Mouse (Mus musculus) myocyte (in vitro differentiated cells): Measurements from ENCODE around the gene Nxpe4. TPM values are rescaled to one million over a fixed set of nuclear protein-coding genes. Genes with fewer than 3 reads are reported as not detected.

Experiments
- H3K27me3 ChIP-seq: one replicate; pipeline ENCODE4 v1.6.1; 2011; ENCODE audit not compliant: control insufficient read depth, insufficient read depth, insufficient read length
- H3K36me3 ChIP-seq: one replicate; pipeline ENCODE4 v1.6.1; 2011; ENCODE audit not compliant: control insufficient read depth, insufficient read depth
- H3K4me2 ChIP-seq: one replicate; pipeline ENCODE4 v1.6.1; 2011; ENCODE audit warnings: low read depth, control low read depth
- H3K4me3 ChIP-seq: one replicate; pipeline ENCODE4 v1.5.1; 2011; ENCODE audit warnings: mild to moderate bottlenecking, control low read depth, moderate library complexity
- H3K79me2 ChIP-seq: one replicate; pipeline ENCODE4 v1.6.1; 2011; ENCODE audit not compliant: control insufficient read depth, insufficient read depth
- H3ac ChIP-seq: one replicate; pipeline ENCODE4 v1.6.1; 2011; ENCODE audit not compliant: control insufficient read depth, insufficient read length
- CEBPB ChIP-seq: IDR thresholded peaks from 2 replicates; pipeline ENCODE4 v1.6.1; 2011; ENCODE audit warnings: mild to moderate bottlenecking, moderate library complexity; ENCODE audit not compliant: poor library complexity, insufficient read depth, severe bottlenecking
- E2F4 ChIP-seq: IDR thresholded peaks from one replicate; pipeline ENCODE4 v1.6.1; 2011; ENCODE audit warnings: mild to moderate bottlenecking, control low read depth, moderate library complexity; ENCODE audit not compliant: insufficient read depth
- MAX ChIP-seq: IDR thresholded peaks from one replicate; pipeline ENCODE4 v1.6.1; 2011; ENCODE audit warnings: low read depth, mild to moderate bottlenecking, control low read depth
- MYOD1 ChIP-seq, 3 experiments: IDR thresholded peaks; one replicate each; pipeline ENCODE4 v1.6.1; 2011; ENCODE audit warnings: control low read depth in 2 of 3, low read depth in 2 of 3, mild to moderate bottlenecking in 2 of 3, moderate library complexity in 1 of 3; ENCODE audit not compliant: insufficient read length in 2 of 3, control insufficient read depth in 1 of 3
- MYOG ChIP-seq, 3 experiments: IDR thresholded peaks; one replicate each; pipeline ENCODE4 v1.6.1; 2011; ENCODE audit warnings: control low read depth in 2 of 3, low read depth in 2 of 3, mild to moderate bottlenecking in 2 of 3; ENCODE audit not compliant: insufficient read length in 2 of 3, control insufficient read depth in 1 of 3, insufficient read depth in 1 of 3
- POLR2A ChIP-seq: IDR thresholded peaks from one replicate; pipeline ENCODE4 v1.6.1; 2011; ENCODE audit warnings: low read depth, mild to moderate bottlenecking, control low read depth, moderate library complexity; ENCODE audit not compliant: insufficient read length
- POLR2AphosphoS2 ChIP-seq: IDR thresholded peaks from one replicate; pipeline ENCODE4 v1.6.1; 2011; ENCODE audit warnings: low read depth, control low read depth; ENCODE audit not compliant: insufficient read length
- REST ChIP-seq: IDR thresholded peaks from one replicate; pipeline ENCODE4 v1.6.1; 2011; ENCODE audit warnings: mild to moderate bottlenecking, control low read depth, moderate library complexity; ENCODE audit not compliant: insufficient read depth, insufficient read length
- SRF ChIP-seq: IDR thresholded peaks from one replicate; pipeline ENCODE4 v1.6.1; 2011; ENCODE audit warnings: low read depth; ENCODE audit not compliant: control insufficient read depth, insufficient read length
- TCF12 ChIP-seq: IDR thresholded peaks from one replicate; pipeline ENCODE4 v1.6.1; 2011; ENCODE audit warnings: mild to moderate bottlenecking, control low read depth; ENCODE audit not compliant: poor library complexity, insufficient read depth, severe bottlenecking
- TCF3 ChIP-seq: IDR thresholded peaks from one replicate; pipeline ENCODE4 v1.6.1; 2011; ENCODE audit warnings: low read depth, control low read depth; ENCODE audit not compliant: insufficient read length
- USF1 ChIP-seq: IDR thresholded peaks from one replicate; pipeline ENCODE4 v1.6.1; 2011; ENCODE audit warnings: low read depth, mild to moderate bottlenecking, control low read depth, moderate library complexity
- polyA plus RNA-seq: library from polyadenylated mRNA; unstranded; fragments of >200 nt; fragmentation: generic; extraction: Trizol; gene quantifications from one replicate; pipeline ENCODE4 v1.2.1, GENCODE M21; 2012; ENCODE audit warnings: missing spikeins

The Nxpe4 gene
- polyA plus RNA-seq, 1 experiment: 0.10 TPM

DNA sequence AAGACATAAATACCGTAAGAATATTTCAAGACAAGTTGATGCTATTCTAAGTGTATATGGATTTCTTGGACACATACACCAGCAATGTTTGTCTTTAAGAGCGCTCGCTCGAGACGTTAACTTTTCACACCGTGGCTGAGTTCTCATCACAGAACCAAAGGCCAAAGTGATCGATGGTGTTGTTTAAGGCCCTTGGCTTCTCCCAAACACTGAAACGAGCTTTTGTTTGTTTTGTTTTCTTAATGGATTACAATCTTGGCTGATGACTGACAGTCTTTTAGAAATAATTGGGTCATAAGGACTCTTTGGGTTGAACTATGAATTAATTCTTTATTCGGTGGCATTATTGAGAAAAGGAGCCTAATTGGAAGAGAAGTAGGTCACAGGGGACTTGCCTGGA is 183.6 kb downstream of the Nxpe4 start:
- TF ChIP-seq POLR2A (no peak), USF1 (no peak), E2F4 (no peak), MYOG (IDR thresholded peaks at IDR 0.05; ENCODE audit: control insufficient read depth in 1 of 3, insufficient read depth in 1 of 3, insufficient read length in 2 of 3, low read depth in 2 of 3) (no peak), REST (no peak), TCF3 (no peak), MYOD1 (IDR thresholded peaks at IDR 0.05; ENCODE audit: control insufficient read depth in 1 of 3, insufficient read length in 2 of 3, low read depth in 2 of 3) (no peak), CEBPB (no peak), MAX (no peak), POLR2AphosphoS2 (no peak), SRF (no peak)
- H3K4me2 ChIP-seq: no peak overlapping the region

DNA sequence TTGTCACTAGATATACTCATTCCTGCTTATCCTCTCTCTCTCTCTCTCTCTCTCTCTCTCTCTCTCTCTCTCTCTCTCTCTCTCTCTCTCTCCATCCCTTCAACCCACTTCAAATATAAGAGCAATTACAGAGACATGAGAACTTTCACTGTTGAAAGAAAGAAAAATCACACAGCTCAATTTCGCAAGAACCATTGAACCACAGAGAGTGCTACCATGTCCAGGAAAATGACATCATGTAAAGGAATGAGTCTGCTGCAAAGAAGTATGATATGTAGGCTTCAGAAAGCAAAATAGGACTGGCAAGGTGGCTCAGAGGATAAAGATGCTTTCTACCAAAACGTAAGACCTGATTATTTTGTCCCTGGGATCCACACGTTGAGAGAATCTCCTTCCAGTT is 184.0 kb downstream of the Nxpe4 start:
- Histone ChIP-seq H3K79me2 (no peaks in the 10 kb centered on the region), H3ac (no peak overlapping the region), H3K4me2 (no peak overlapping the region), H3K4me3 (no peak overlapping the region), H3K27me3 (no peaks in the 10 kb centered on the region), H3K36me3 (no peaks in the 10 kb centered on the region)
- no peak for TF ChIP-seq POLR2A
- no peak for TF ChIP-seq REST
- no peak for TF ChIP-seq SRF
- TF ChIP-seq MAX: no peak
- no peak for TF ChIP-seq MYOG (IDR thresholded peaks at IDR 0.05; ENCODE audit: control insufficient read depth in 1 of 3, insufficient read depth in 1 of 3, insufficient read length in 2 of 3, low read depth in 2 of 3)

More for the DNA sequence above, 183.6 kb downstream of the Nxpe4 start:
- Histone ChIP-seq H3ac (no peak overlapping the region), H3K4me3 (no peak overlapping the region), H3K27me3 (no peaks in the 10 kb centered on the region), H3K79me2 (no peaks in the 10 kb centered on the region), H3K36me3 (no peaks in the 10 kb centered on the region)

DNA sequence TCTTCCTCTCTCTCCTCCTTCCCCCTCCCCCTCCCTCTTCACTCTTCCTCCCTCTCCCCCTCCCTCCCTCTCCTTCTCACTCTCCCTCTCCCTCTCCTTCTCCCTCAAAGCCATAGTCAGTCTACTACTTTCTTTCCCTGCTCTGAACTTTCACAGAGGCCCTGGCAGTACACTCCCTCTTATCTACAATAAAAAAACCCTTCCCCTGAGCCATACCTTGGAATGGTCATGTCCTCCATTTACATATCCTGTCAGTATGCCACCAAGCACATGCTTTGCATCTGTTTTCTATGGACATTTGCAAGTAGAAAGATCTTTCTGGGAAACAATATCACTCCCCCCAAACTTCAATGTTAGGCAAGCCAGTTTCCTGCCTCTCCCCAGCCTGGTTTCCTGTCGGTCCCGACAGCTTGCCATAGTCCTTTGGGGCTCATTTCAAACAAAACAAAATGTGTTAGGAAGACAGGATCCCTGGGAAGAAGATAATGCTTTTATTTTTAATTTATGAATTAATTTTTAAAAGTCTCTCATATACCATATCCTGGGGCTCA is 191.4 kb downstream of the Nxpe4 start, which contains the start of gene Nxpe2:
TSS of gene Nxpe2 (minus strand) at position 307 of the 551 bp plus-strand sequence.
- no peaks in the 10 kb centered on the region for H3K36me3 ChIP-seq
- TF ChIP-seq USF1 (no peak), TCF12 (no peak), MYOD1 (IDR thresholded peaks at IDR 0.05; ENCODE audit: control insufficient read depth in 1 of 3, insufficient read length in 2 of 3, low read depth in 2 of 3) (no peak), POLR2A (no peak), SRF (no peak), POLR2AphosphoS2 (no peak), MAX (no peak), E2F4 (no peak), REST (no peak)

DNA sequence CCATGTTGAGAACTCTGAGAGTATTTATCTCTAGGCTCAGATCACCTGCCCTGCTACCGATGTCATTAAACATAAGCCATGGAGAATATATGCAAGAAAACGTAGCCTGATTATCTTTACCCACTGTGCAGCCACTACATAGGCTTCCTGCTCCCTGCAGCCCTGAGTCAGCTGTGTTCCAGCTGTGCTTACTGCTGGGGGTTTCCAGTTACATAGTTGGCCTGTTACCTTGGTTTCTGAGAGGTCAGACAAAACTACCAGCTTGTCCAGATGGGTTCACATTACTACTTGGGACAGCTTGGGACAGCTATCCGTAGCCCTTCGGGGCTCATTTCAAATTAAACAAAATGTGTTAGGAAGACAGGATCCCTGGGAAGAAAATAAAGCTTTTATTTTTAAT is 192.3 kb downstream of the Nxpe4 start:
- TF ChIP-seq MYOD1 (IDR thresholded peaks at IDR 0.05; ENCODE audit: control insufficient read depth in 1 of 3, insufficient read length in 2 of 3, low read depth in 2 of 3): peak in 1 of 3 experiments; percentile 3
- TF ChIP-seq MYOG (IDR thresholded peaks at IDR 0.05; ENCODE audit: control insufficient read depth in 1 of 3, insufficient read depth in 1 of 3, insufficient read length in 2 of 3, low read depth in 2 of 3): peak in 1 of 3 experiments; percentile 18
- TF ChIP-seq USF1: no peak
- no peaks in the 10 kb centered on the region for H3K36me3 ChIP-seq
- H3K27me3 ChIP-seq: no peaks in the 10 kb centered on the region
- H3K4me3 ChIP-seq: no peak overlapping the region
- no peaks in the 10 kb centered on the region for H3K79me2 ChIP-seq
- H3K4me2 ChIP-seq: no peak overlapping the region
- H3ac ChIP-seq: no peak overlapping the region

More for the DNA sequence above, 191.4 kb downstream of the Nxpe4 start, which contains the start of gene Nxpe2:
- no peak within 1 kb of the TSS for H3K4me2 ChIP-seq
- H3K4me3 ChIP-seq: no peak within 1 kb of the TSS
- H3ac ChIP-seq: no peak within 1 kb of the TSS
- H3K79me2 ChIP-seq: no peaks in the 10 kb centered on the region
- no peaks in the 10 kb centered on the region for H3K27me3 ChIP-seq

DNA sequence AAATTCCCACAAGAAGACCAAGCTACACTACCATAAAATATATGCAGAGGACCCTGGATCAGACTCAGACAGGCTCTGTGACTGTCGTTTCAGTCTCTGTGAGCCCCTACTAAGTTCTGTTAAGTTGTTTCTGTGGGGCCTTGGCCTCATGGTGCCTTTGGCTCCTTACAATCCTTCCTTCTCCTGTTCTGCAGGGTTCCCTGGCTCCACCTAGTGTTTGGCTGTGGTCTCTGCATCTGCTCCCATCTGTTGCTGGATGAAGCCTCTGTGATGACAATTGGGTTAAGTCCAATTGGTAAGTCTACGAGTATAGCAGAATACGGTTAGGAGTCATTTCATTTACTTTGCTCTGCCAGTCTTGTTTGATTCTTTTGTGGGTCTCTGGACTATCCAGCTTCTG is 193.0 kb downstream of the Nxpe4 start:
- Histone ChIP-seq H3ac (no peak overlapping the region), H3K27me3 (no peaks in the 10 kb centered on the region), H3K36me3 (no peaks in the 10 kb centered on the region), H3K4me2 (no peak overlapping the region), H3K79me2 (no peaks in the 10 kb centered on the region), H3K4me3 (no peak overlapping the region)
- TF ChIP-seq CEBPB (no peak), MYOG (IDR thresholded peaks at IDR 0.05; ENCODE audit: control insufficient read depth in 1 of 3, insufficient read depth in 1 of 3, insufficient read length in 2 of 3, low read depth in 2 of 3) (no peak), MYOD1 (IDR thresholded peaks at IDR 0.05; ENCODE audit: control insufficient read depth in 1 of 3, insufficient read length in 2 of 3, low read depth in 2 of 3) (no peak)
